Mouse (Mus musculus): ENCODE measurements around the gene Ablim1.

GRCm38 (mm10) chr19:57170880-57171279, 143.8 kb downstream of the Ablim1 start:
- no peak for TF ChIP-seq CEBPB (IDR thresholded peaks at IDR 0.05; ENCODE audit: low read depth)
- no peak for TF ChIP-seq CTCF (IDR thresholded peaks at IDR 0.05; ENCODE audit: control insufficient read depth, insufficient read depth, insufficient read length)

Data from C2C12 (cell line).